Mouse (Mus musculus) cerebellum, postnatal 4 days (tissue): ENCODE data around the gene Gm43720.
"Not testable (repeated sequence)": the region's sequence is repeated elsewhere in the genome, so short reads cannot be mapped to it uniquely, and the experiment has no call there.

ENCODE experiments used
- DNase-seq, 2 experiments: peaks; one replicate each; pipeline ENCODE4 v3.0.0; 2022; ENCODE audit warnings: low spot score in 2 of 2, mixed read lengths in 1 of 2

Gm43720 gene

DNA sequence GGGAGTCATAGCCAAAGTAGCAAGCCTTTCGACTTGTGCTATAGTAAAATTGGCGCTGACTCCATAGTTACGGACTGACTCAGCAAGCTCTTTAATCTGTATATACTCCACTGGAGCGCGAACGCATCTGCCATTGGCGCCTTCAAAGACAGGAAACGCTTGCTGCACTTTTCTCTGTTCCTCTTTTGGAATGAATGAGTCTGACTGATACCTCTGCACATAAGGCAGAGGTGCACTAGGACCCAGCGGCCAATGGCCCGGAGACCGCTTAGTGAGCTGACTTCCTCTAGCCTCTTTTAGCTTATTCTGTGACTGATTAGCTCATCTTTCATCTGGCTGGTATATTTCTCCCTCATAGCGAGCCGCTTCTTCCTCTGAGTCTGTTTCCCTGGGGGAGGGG lies 63.1 kb downstream of the Gm43720 start:
- DNase-seq: not testable (repeated sequence)
